In genomic region chr1:164077031-164077430, GRCm38 (mm10) we compare ENCODE assay signal across 25 mouse cellular contexts. TPM values are rescaled to one million over a fixed set of nuclear protein-coding genes. Genes with fewer than 3 reads are reported as not detected.
DNase-seq lines count a peak whose midpoint lies in the region; ATAC-seq and TF ChIP-seq lines count a peak whose summit lies in the region.
"Had no signal": no experiment of that assay in that cellular context is flagged by ENCODE, and none has a peak within 500 bp of the region (broad histone marks: within the 10 kb centered on the region; RNA-seq: fewer than 3 reads in every experiment).

No protein-coding gene starts in this region.

- no peaks in the 10 kb centered on the region for H3K9me3 ChIP-seq in liver, embryonic 12.5 days (replicated peaks)
- H3K9me3 ChIP-seq: forebrain, embryonic 10.5 days; heart, embryonic 13.5 days; limb, embryonic 13.5 days; midbrain, embryonic 13.5 days; neural tube, embryonic 15.5 days had no signal

- peak; percentile 63 for DNase-seq in CD4-positive helper T cell, adult 2 months (ENCODE audit: low read depth, low spot score)
- peak; percentile 75 for DNase-seq in T-cell, adult 2 months (ENCODE audit: low spot score)
- DNase-seq in thymus, postnatal 25 days, result peak; percentile 43
- no peak for DNase-seq in right cerebral cortex, postnatal 36 days (ENCODE audit: low spot score in 2 of 2)
- no peak for DNase-seq in heart, adult 2 months
- DNase-seq: adrenal gland, postnatal 25 days; cerebellum, adult 18-20 months; cerebellum, postnatal 36 days; forebrain, postnatal 0 days; heart, postnatal 36 days; kidney, adult 11 months; right cerebral cortex, postnatal 25 days had no signal

- H3K36me3 ChIP-seq in liver, embryonic 12.5 days, result no peaks in the 10 kb centered on the region
- no peaks in the 10 kb centered on the region for H3K36me3 ChIP-seq in heart, adult 2 months (ENCODE audit: control insufficient read depth, insufficient read depth, low read length)
- H3K36me3 ChIP-seq: forebrain, embryonic 10.5 days; heart, embryonic 13.5 days; limb, embryonic 13.5 days; midbrain, embryonic 13.5 days; neural tube, embryonic 15.5 days had no signal

- no peak for TF ChIP-seq EP300 in heart, adult 2 months (IDR thresholded peaks at IDR 0.05; ENCODE audit: insufficient read depth, low read depth, low read length)

- peak; percentile 48 for ATAC-seq in inflammation-experienced regulatory T-cells, adult 6 months
- no peak for ATAC-seq in liver, embryonic 12.5 days
- ATAC-seq: forebrain, postnatal 0 days; hindbrain, embryonic 16.5 days; midbrain, embryonic 13.5 days had no signal

- intact Hi-C loops in heart, adult 2 months (cut with DNase I), result no loop called here

- H3K79me2 ChIP-seq in heart, adult 2 months (replicated peaks; ENCODE audit: control insufficient read depth, insufficient read depth, low read length), result no peaks in the 10 kb centered on the region

- peaks cover 6% of the 10 kb centered on the region for H3K27me3 ChIP-seq in liver, embryonic 12.5 days (replicated peaks)
- H3K27me3 ChIP-seq in heart, adult 2 months (ENCODE audit: control insufficient read depth, insufficient read depth, low read length), result no peaks in the 10 kb centered on the region
- H3K27me3 ChIP-seq: heart, embryonic 13.5 days; limb, embryonic 13.5 days; midbrain, embryonic 13.5 days; neural tube, embryonic 15.5 days had no signal

- no peak overlapping the region for H3K27ac ChIP-seq in liver, embryonic 12.5 days
- H3K27ac ChIP-seq in heart, adult 2 months, result no peak overlapping the region
- H3K27ac ChIP-seq: forebrain, embryonic 10.5 days; heart, embryonic 13.5 days; limb, embryonic 13.5 days; liver, embryonic 14.5 days; midbrain, embryonic 13.5 days; neural tube, embryonic 15.5 days had no signal

- no peak overlapping the region for H3K4me3 ChIP-seq in liver, embryonic 12.5 days
- no peak overlapping the region for H3K4me3 ChIP-seq in heart, adult 2 months
- H3K4me3 ChIP-seq: forebrain, embryonic 10.5 days; heart, embryonic 13.5 days; limb, embryonic 13.5 days; midbrain, embryonic 13.5 days; neural tube, embryonic 15.5 days had no signal

- no peak overlapping the region for H3K9ac ChIP-seq in liver, embryonic 12.5 days
- H3K9ac ChIP-seq in heart, adult 2 months (ENCODE audit: low read depth, low read length), result no peak overlapping the region
- H3K9ac ChIP-seq: forebrain, postnatal 0 days; heart, embryonic 13.5 days; limb, embryonic 13.5 days; liver, embryonic 14.5 days; midbrain, embryonic 13.5 days; neural tube, embryonic 15.5 days had no signal

- no peak for TF ChIP-seq POLR2A in heart, adult 2 months (IDR thresholded peaks at IDR 0.05; ENCODE audit: insufficient read depth, low read depth, low read length)

- no peak overlapping the region for H3K4me2 ChIP-seq in liver, embryonic 12.5 days
- H3K4me2 ChIP-seq: heart, embryonic 13.5 days; limb, embryonic 13.5 days; midbrain, embryonic 13.5 days; neural tube, embryonic 15.5 days had no signal

- peaks cover 6% of the 10 kb centered on the region; the same call in 1 of the 2 replicates for H3K4me1 ChIP-seq in liver, embryonic 12.5 days
- no peaks in the 10 kb centered on the region for H3K4me1 ChIP-seq in heart, adult 2 months (ENCODE audit: control insufficient read depth, insufficient read depth, low read length)
- H3K4me1 ChIP-seq: forebrain, embryonic 10.5 days; heart, embryonic 13.5 days; limb, embryonic 13.5 days; midbrain, embryonic 13.5 days; neural tube, embryonic 15.5 days had no signal

- WGBS in liver, embryonic 12.5 days (ENCODE audit: insufficient replicate concordance), result 26% methylated on average over 3 of the region's 3 CpGs
- 42% methylated on average over 3 of the region's 3 CpGs for WGBS in heart, adult 2 months

- TF ChIP-seq CTCF in heart, adult 2 months (IDR thresholded peaks at IDR 0.05), result no peak

RNA-seq across cellular contexts. Expression of gene Sell, which starts 15.2 kb away (rescaled TPM):
- polyA plus RNA-seq in inflammation-experienced regulatory T-cells, adult 6 months (2017; shearing (Covaris generic)), result 100 to 1,000 TPM in 2 of 3 experiments, 10 to 100 TPM in 1; 60.7 to 367 (median 330) TPM
- polyA plus RNA-seq in liver, embryonic 12.5 days (2016; fragmentation: Nextera tagmentation; extraction: Ambion mirVana), result 2.0 and 3.2 TPM in 2 replicates
- 1 to 10 TPM; 1.9 to 2.0 TPM for total RNA-seq in heart, adult 2 months (2021)
- 1.8 and 2.7 TPM in 2 replicates for polyA plus RNA-seq in heart, adult 2 months (2012; rRNA removed)
- total RNA-seq: layer of hippocampus, postnatal 14 days; left cerebral cortex, postnatal 10 days had no signal
- polyA plus RNA-seq: forebrain, embryonic 10.5 days; limb, embryonic 13.5 days; midbrain, embryonic 13.5 days had no signal

RNA-seq across cellular contexts. Expression of gene Sele, which starts 29.0 kb away (rescaled TPM):
- under 1 TPM in 1 of 3 experiments, not detected in 2; 0.19 TPM for polyA plus RNA-seq in inflammation-experienced regulatory T-cells, adult 6 months (2017; shearing (Covaris generic))
- polyA plus RNA-seq in liver, embryonic 12.5 days (2016; fragmentation: Nextera tagmentation; extraction: Ambion mirVana), result 0.05 TPM in 1 of 2 replicates, not detected in the other
- under 1 TPM; 0.23 to 0.70 TPM for total RNA-seq in heart, adult 2 months (2021)
- polyA plus RNA-seq in heart, adult 2 months (2012; rRNA removed), result 0.70 and 1.2 TPM in 2 replicates
- total RNA-seq: forebrain, postnatal 0 days had no signal
- polyA plus RNA-seq: forebrain, embryonic 10.5 days; forebrain, postnatal 0 days; hindbrain, embryonic 16.5 days; large intestine, adult 2 months; lung, embryonic 16.5 days; midbrain, embryonic 13.5 days; neural tube, embryonic 15.5 days had no signal

RNA-seq across cellular contexts. Expression of gene Selp, which starts 38.0 kb away (rescaled TPM):
- polyA plus RNA-seq in inflammation-experienced regulatory T-cells, adult 6 months (2017; shearing (Covaris generic)), result 1 to 10 TPM in 2 of 3 experiments, not detected in 1; 1.1 to 3.0 TPM
- polyA plus RNA-seq in liver, embryonic 12.5 days (2016; fragmentation: Nextera tagmentation; extraction: Ambion mirVana), result 0.38 and 0.41 TPM in 2 replicates
- total RNA-seq in heart, adult 2 months (2021), result 1 to 10 TPM; 1.8 to 3.6 TPM
- 1.7 and 1.8 TPM in 2 replicates for polyA plus RNA-seq in heart, adult 2 months (2012; rRNA removed)
- total RNA-seq: forebrain, postnatal 0 days; layer of hippocampus, postnatal 14 days; left cerebral cortex, postnatal 10 days had no signal
- polyA plus RNA-seq: forebrain, embryonic 10.5 days; forebrain, postnatal 0 days; hindbrain, embryonic 16.5 days; limb, embryonic 13.5 days; neural tube, embryonic 15.5 days had no signal

Comparison
In these comparisons a context has a peak if more than half of its experiments do, and no peak if none do; other contexts are left out.
1. DNase-seq: peak in CD4-positive helper T cell, adult 2 months (single experiment), T-cell, adult 2 months (single experiment) and thymus, postnatal 25 days (single experiment); none in right cerebral cortex, postnatal 36 days (0 of 2) and heart, adult 2 months (0 of 2).
2. RNA of gene Sell, which starts 15.2 kb away (polyA plus RNA-seq): 60.7 to 367 TPM in inflammation-experienced regulatory T-cells, adult 6 months; 1.8 to 2.7 TPM in heart, adult 2 months and 2.0 to 3.2 TPM in liver, embryonic 12.5 days; every median in the first group is over 10 times any median in the second.